Mouse (Mus musculus) spleen, adult 18-20 months (tissue): ENCODE results near the gene Ttll12.

Experiments
- DNase-seq, 2 experiments: peaks; one replicate each; pipeline ENCODE4 v3.0.0; 2022; ENCODE audit warnings: mixed read lengths in 2 of 2

Ttll12 gene

DNA sequence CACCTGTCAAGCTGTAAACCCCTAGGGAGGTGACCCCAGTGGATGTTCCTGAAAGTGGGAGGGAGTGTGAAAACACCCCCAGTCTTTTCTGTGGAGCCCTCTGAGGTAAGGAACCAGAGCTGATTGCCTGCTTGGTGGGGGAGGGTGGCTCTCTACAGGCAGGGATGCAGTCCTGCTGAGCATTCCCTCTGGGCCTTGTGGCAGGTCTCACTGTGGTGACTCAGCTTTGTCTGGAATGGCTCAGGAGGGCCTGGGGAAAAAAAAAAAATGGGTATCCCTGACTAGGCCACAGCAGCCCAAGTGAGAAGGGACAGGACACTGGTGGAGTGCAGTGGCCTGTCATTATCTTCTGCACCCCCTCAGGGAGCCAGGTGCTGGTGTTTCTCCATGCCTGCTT is 1.8 kb downstream of the Ttll12 start:
- DNase-seq, result no peak

GRCm38 (mm10) chr15:83592260-83593188 is 2.4 kb downstream of the Ttll12 start:
- no peak for DNase-seq

- DNase-seq, result no peak
Measured at GRCm38 (mm10) chr15:83591758-83592157, 3.2 kb downstream of the Ttll12 start.

GRCm38 (mm10) chr15:83590841-83591240 is 4.1 kb downstream of the Ttll12 start:
- DNase-seq, result no peak

DNA sequence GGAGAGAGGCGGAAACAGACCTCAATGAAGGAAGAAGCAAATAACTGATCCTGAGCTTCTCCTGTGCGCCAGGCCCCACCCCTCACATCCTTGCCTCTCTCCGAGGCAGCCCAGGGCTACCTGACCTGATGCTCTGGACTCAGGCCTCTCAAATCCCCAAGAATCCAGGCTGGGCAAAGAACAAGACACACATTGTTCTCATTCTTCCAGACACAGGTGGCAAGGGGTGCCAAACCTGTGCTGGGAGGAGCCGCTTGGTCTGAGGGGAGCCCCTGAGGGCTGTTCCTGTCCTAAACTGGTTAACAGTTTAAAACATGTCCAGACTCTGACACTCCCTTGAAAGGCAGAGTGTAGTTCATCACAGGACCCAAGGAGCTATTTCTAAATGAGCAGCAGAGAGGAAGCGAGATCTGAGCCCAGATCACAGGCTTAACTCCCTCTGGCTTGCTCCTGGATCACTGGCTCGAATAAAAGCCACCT is 10.2 kb downstream of the Ttll12 start:
- no peak for DNase-seq

DNA sequence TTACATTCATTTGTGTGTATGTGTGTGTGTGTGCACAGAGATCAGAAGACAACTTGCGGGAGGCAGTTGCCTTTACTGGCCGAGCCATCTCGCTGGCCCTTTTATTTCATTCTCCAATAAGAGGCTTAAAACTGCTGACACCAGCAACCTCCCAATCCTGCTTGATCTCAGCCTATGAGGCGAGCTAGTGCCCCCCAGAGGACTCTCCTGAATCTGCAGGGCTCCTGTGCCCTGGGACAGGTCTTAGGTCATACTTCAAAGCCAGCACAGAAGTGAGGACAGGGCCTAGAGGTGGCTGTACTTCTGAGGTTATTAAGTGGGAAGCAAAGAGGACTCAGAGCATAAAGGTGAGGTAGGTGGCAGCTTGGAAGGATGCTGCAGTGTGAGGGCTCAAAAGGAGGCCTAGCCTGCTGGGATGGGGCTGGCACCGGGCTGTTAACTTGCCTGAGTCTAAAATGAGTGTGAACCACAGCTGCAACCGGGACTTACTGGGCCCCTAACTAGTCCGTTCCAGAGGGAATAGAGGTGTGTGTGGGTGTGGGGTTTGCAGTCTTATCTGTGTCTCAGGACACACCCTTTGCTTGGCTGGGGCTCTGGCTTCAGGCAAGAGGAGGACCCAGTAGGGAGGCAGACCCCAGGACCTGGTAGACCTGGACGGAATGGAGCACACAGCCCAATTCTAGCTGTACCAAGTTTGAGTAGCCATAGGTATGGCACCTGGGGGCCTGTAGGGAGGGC is 11.4 kb downstream of the Ttll12 start:
- peak in 1 of 2 experiments; percentile 49 for DNase-seq

DNA sequence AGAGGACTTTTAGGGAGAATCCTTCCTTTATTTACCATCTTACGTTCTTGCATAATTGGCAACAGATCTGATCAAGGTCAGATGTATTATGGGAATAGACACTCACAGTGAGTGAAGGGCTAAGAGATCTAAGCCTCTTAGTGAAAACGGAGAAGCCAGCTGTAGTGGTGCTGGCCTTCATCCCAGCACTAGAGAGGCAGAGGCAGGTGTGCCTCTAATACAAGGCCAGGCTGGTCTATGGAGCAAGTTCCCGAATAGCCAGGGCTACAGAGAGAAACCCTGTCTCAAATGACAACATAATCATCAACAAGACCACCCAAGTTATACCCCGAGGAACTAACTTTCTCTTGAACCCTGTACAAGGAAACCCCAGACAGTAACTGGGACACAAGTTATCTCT is 12.0 kb downstream of the Ttll12 start:
- no peak for DNase-seq

DNA sequence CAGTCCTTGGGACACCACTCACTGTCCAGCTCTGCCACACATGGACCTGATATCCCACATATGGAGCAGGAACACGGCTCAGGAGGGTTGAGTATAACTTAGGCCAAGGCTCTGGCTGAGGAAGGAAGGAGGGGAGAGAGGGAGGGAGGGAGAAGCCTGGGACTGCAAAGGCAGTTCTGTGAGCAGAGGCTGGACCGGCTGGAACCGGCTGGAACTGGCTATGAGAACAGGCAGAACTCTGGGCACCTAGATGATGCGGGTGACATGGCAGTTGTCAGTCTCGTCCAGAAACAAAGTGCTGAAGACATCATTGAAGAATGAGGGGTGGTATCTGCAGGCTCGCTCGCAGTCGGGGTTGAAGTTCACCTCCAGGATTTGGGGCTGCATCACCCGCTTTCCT is 18.3 kb downstream of the Ttll12 start:
- DNase-seq, result no peak

DNA sequence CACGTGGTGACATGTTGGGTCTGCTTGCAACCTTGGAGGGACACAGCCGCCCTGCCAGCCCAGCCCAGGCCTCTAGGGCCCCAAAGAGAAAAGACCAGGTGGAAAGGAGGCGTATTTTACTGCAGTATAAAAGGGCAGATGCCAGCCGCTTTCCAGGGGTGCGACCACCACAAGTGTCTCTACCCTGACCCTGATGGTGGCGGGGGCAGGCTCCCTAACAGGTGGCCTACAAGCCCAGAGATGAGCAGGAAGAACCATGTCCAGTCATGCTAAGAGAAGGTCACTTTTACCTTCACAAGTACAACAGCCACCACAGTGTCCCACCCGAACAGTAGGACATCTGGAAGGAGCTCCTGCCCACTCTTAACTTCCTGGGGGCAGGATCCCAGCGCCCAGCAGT is 19.4 kb downstream of the Ttll12 start:
- DNase-seq, result no peak

DNA sequence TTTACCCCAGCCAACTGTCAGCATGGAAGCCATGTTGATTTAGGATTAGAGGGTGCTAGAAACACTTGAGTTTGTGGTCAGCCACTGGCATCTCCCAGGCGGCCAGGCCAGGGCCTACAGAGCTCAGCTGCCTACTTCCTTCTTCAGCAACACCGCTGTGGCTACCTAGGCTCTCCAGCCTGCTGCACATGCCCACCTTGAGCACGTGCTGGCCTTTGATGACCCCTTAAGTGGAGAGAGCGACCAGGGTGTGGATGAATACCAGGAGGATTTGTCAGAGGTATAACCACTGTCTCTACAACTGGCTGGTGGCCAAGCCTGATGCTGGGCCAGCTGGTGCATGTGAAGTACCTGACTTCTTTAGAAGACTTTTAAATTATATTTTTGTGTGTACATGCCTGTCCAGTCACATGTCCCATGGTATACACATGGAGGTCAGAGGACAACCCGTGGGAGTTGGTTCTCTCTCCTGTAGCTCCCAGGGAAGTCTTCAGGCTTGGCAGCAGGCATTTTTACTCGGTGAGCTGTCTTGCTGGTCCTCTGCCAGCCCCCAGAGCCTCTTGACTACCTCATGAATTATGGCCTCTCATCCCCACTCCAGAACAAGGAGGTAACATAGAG is 20.1 kb downstream of the Ttll12 start:
- no peak for DNase-seq

DNA sequence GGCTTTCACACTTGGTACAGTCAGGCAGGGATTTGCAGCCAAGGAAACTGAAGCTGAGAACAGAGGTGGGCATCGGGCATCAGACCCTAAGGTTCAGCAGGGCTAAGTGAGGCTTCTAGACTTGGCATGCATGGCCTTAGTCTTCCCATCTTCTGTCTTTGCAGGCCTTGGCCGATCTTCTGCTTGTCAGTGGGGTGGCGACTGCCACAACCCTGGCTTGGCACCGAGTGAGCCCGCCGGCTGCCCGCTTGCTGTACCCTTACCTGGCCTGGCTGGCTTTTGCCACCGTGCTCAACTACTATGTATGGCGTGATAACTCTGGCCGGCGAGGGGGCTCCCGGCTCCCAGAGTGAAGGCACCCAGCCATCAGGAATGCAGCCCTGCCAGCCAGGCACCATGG is 21.4 kb downstream of the Ttll12 start:
- DNase-seq, result no peak

GRCm38 (mm10) chr15:83572132-83572531 is 22.8 kb downstream of the Ttll12 start:
- no peak for DNase-seq

- DNase-seq, result no peak
Measured at GRCm38 (mm10) chr15:83571636-83572035, 23.3 kb downstream of the Ttll12 start.

DNA sequence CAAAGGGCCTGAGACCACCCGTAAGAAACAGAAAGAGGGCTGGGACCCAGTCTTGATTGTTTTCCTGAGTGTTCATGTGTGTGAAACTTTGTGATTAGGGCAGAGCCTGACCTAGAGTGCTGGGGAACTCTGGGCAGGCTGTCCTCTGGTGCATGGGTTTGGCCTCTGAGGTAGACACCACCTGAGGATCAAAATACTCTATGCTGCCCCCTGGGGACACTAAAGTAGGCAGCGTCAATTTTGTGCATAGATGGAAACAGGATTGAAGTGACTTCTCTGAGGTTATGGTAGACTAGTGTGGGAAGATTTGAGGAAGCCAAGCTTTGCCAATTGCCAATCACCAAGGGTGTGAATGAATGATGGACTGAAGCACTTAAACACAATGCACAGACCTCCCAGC is 24.3 kb downstream of the Ttll12 start:
- DNase-seq, result no peak

DNA sequence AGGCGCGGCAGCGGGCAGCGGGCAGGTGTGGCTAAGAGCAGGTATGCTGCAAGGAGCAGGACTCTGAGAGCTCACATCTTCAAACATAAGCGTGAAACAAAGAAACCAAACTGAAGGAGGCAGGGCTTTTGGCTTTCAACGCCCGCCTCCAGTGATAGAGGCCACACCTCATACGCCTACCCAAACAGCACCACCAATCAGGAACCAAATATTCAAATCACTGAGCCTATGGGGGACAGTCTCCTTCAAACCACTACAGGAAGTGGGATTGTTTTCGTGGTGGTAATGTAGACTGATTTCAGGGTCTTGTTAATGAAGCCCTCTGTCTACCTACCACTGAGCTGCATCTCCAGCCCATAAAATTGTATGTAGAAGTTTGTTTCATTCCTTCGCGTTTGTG is 25.3 kb downstream of the Ttll12 start:
- DNase-seq, result no peak

- DNase-seq, result no peak
Measured at GRCm38 (mm10) chr15:83568544-83568943, 26.4 kb downstream of the Ttll12 start.

DNA sequence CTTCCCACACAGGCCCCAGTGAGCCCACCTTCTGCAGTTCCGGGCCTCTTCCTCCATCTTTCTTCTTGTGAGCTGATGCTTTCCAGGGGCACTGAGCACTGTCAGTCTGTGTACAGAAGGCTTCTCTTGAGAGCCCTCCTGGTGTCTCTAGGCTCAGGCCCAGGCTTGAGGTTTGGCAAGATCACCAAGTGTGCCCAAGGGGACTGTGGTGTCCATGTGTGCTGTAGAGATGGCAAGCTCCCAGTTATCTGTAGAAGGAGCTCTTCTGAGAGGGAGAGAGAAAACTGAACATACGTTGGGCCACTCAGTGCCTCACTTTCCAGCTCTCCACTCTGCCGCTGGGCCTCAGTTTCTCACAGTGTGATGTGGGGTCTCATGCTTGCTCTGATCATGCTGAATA is 27.2 kb downstream of the Ttll12 start:
- no peak for DNase-seq

GRCm38 (mm10) chr15:83566006-83566405 is 29.0 kb downstream of the Ttll12 start:
- DNase-seq, result no peak

- DNase-seq, result no peak
Measured at GRCm38 (mm10) chr15:83565434-83565833, 29.5 kb downstream of the Ttll12 start.

GRCm38 (mm10) chr15:83563857-83564651 is 30.9 kb downstream of the Ttll12 start:
- DNase-seq, result peak; percentile 22 to 53

DNA sequence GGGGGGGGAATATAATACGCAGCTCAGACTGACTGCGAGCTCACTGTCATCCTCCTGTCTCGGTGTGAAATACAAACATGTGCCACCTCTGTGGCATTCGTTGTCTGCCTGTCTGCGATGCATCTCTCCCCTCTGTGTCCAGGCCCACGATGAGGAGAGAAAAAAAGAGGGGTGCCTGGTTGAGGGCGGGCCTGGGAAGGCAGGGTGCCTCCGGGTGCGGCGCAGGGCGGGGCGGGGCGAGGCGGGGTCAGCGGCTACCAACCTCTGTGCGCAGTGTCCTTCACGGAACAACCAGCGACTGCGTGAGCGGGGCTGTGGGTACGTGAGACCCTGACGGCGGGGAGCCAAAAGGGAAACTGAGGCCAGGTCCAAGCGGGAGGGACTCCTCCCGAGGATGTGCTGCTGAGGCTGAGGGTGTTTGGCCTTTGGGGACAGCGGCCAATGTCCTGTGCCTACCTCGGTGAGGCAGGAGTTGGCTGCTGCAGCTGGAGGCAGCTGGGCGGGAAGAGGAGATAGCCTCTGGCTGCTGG is 31.6 kb downstream of the Ttll12 start, which contains the start of the genes Tspo and Mcat:
TSS of gene Tspo (plus strand) at position 266 of the 530 bp plus-strand sequence.
TSS of gene Mcat (minus strand) at position 461 of the 530 bp plus-strand sequence.
- DNase-seq, result peak; percentile 70 to 83
